Mouse (Mus musculus): ENCODE results near the gene Hspbap1. TPM values are rescaled to one million over a fixed set of nuclear protein-coding genes. Genes with fewer than 3 reads are reported as not detected.

Hspbap1 gene
- total and polyA plus RNA-seq, 3 experiments: 13.6 to 15.9 (median 15.3) TPM

- H3K79me2 ChIP-seq (replicated peaks; ENCODE audit: control insufficient read depth, extremely low read depth, insufficient read depth, poor library complexity, severe bottlenecking): no peaks in the 10 kb centered on the region
- H3K4me3 ChIP-seq (replicated peaks in 1 of 3; ENCODE audit: low read depth in 2 of 3, low read length in 2 of 3, poor library complexity in 1 of 3): no peak overlapping the region
- H3K9ac ChIP-seq (ENCODE audit: insufficient read depth, low read depth): no peak overlapping the region
- DNase-seq (ENCODE audit: extremely low read depth): no peak
- dilution Hi-C loops (cut with MboI; ENCODE audit: extremely low pct_ligation_motif_present, extremely low pct_unique_long_range_greater_than_20kb, low sequenced_read_pairs): no loop called here
- H3K27me3 ChIP-seq (replicated peaks): no peaks in the 10 kb centered on the region
- TF ChIP-seq ZC3H11A (IDR thresholded peaks at IDR 0.05; ENCODE audit: low read depth, low read length): no peak
- TF ChIP-seq KAT2A (IDR thresholded peaks at IDR 0.05; ENCODE audit: insufficient replicate concordance, low read length): no peak
- TF ChIP-seq USF1 (IDR thresholded peaks at IDR 0.05; ENCODE audit: low read depth, low read length): no peak
- no peak for TF ChIP-seq IRF4 (IDR thresholded peaks at IDR 0.05; ENCODE audit: low read depth, low read length)
- no peak for TF ChIP-seq MXI1 (IDR thresholded peaks at IDR 0.05; ENCODE audit: low read depth, low read length)
- no peak for TF ChIP-seq BHLHE40 (IDR thresholded peaks at IDR 0.05; ENCODE audit: low read depth, low read length)
- no peak for TF ChIP-seq EP300 (IDR thresholded peaks at IDR 0.05; ENCODE audit: low read length)
- TF ChIP-seq SIN3A (IDR thresholded peaks at IDR 0.05; ENCODE audit: low read length): no peak
- no peak for TF ChIP-seq PAX5 (IDR thresholded peaks at IDR 0.05; ENCODE audit: low read length)
- TF ChIP-seq RCOR1 (conservative IDR thresholded peaks at IDR 0.05; ENCODE audit: low read depth, low read length): no peak
- TF ChIP-seq ZMIZ1 (IDR thresholded peaks at IDR 0.05; ENCODE audit: low read depth, low read length): no peak
- in situ Hi-C loops (cut with MboI; ENCODE audit: low pct_ligation_motif_present, low pct_unique_long_range_greater_than_20kb, low sequenced_read_pairs): no loop called here
- H3K4me2 ChIP-seq (ENCODE audit: insufficient read depth, low read depth, poor library complexity, severe bottlenecking): no peak overlapping the region
- H3K9me3 ChIP-seq (replicated peaks; ENCODE audit: low read length): peaks cover 3% of the 10 kb centered on the region
- H3K36me3 ChIP-seq (replicated peaks in 1 of 2; ENCODE audit: control insufficient read depth in 1 of 2, insufficient read depth in 1 of 2, low read length in 1 of 2): peaks cover 33 to 70% of the 10 kb centered on the region in 2 experiments
- no peaks in the 10 kb centered on the region for H3K4me1 ChIP-seq (ENCODE audit: control insufficient read depth in 1 of 2, insufficient read depth in 2 of 2)
- H3K27ac ChIP-seq (ENCODE audit: insufficient read depth, low read depth): no peak overlapping the region
Observed at GRCm38 (mm10) chr16:35860236-35860635, 90.1 kb downstream of the Hspbap1 start.

- Histone ChIP-seq H3K4me3 (replicated peaks in 1 of 3; ENCODE audit: low read depth in 2 of 3, low read length in 2 of 3, poor library complexity in 1 of 3) (no peak overlapping the region), H3K36me3 (replicated peaks in 1 of 2; ENCODE audit: control insufficient read depth in 1 of 2, insufficient read depth in 1 of 2, low read length in 1 of 2) (peaks cover 31 to 67% of the 10 kb centered on the region in 2 experiments), H3K27ac (ENCODE audit: insufficient read depth, low read depth) (no peak overlapping the region), H3K4me2 (ENCODE audit: insufficient read depth, low read depth, poor library complexity, severe bottlenecking) (no peak overlapping the region), H3K4me1 (ENCODE audit: control insufficient read depth in 1 of 2, insufficient read depth in 2 of 2) (no peaks in the 10 kb centered on the region), H3K9me3 (replicated peaks; ENCODE audit: low read length) (peaks cover 3% of the 10 kb centered on the region), H3K79me2 (replicated peaks; ENCODE audit: control insufficient read depth, extremely low read depth, insufficient read depth, poor library complexity, severe bottlenecking) (no peaks in the 10 kb centered on the region), H3K9ac (ENCODE audit: insufficient read depth, low read depth) (no peak overlapping the region), H3K27me3 (replicated peaks) (no peaks in the 10 kb centered on the region)
- TF ChIP-seq MAFK (IDR thresholded peaks at IDR 0.05; ENCODE audit: insufficient replicate concordance, low read length) (no peak), MAX (IDR thresholded peaks at IDR 0.05; ENCODE audit: low read length) (no peak), CTCF (conservative IDR thresholded peaks at IDR 0.05 in 1 of 2, IDR thresholded peaks at IDR 0.05 in 1 of 2; ENCODE audit: low read depth in 2 of 2, low read length in 2 of 2) (peak; percentile 66 to 92), USF1 (IDR thresholded peaks at IDR 0.05; ENCODE audit: low read depth, low read length) (no peak), RAD21 (IDR thresholded peaks at IDR 0.05; ENCODE audit: low read depth, low read length) (peak; percentile 41), SMC3 (IDR thresholded peaks at IDR 0.05; ENCODE audit: low read depth, low read length) (peak; percentile 36), ZC3H11A (IDR thresholded peaks at IDR 0.05; ENCODE audit: low read depth, low read length) (no peak)
- dilution Hi-C loops (cut with MboI; ENCODE audit: extremely low pct_ligation_motif_present, extremely low pct_unique_long_range_greater_than_20kb, low sequenced_read_pairs): no loop called here
- in situ Hi-C loops (cut with MboI; ENCODE audit: low pct_ligation_motif_present, low pct_unique_long_range_greater_than_20kb, low sequenced_read_pairs): no loop called here
- no peak for DNase-seq (ENCODE audit: extremely low read depth)
Observed at GRCm38 (mm10) chr16:35862057-35862456, 91.9 kb downstream of the Hspbap1 start.

Data from CH12.LX (cell line).